Mouse (Mus musculus) E14TG2a.4 (cell line): ENCODE data around the gene Sv2a.
A peak's percentile ranks its signal among the peaks of the same experiment; 100 is the strongest.

Experiments
- H3K27me3 ChIP-seq: 2 replicates; pipeline ENCODE4 v1.6.1; 2014; ENCODE audit warnings: low read length, control low read depth; ENCODE audit not compliant: insufficient read depth
- H3K36me3 ChIP-seq: 2 replicates; pipeline ENCODE4 v1.6.1; 2014; ENCODE audit warnings: low read length, control low read depth; ENCODE audit not compliant: insufficient read depth
- H3K4me1 ChIP-seq: replicated peaks from 2 replicates; pipeline ENCODE4 v1.6.1; 2014; ENCODE audit warnings: low read depth, low read length, control low read depth
- H3K4me3 ChIP-seq: replicated peaks from 2 replicates; pipeline ENCODE4 v1.5.1; 2014; ENCODE audit warnings: mild to moderate bottlenecking, low read length
- H3K9me3 ChIP-seq: 2 replicates; pipeline ENCODE4 v1.6.1; 2014; ENCODE audit warnings: low read length, control low read depth
- CTCF ChIP-seq: conservative IDR thresholded peaks from 2 replicates; pipeline ENCODE4 v1.5.1; 2014; ENCODE audit warnings: low read length
- NANOG ChIP-seq: IDR thresholded peaks from 2 replicates; pipeline ENCODE4 v1.6.1; 2014; ENCODE audit warnings: borderline replicate concordance, low read length, mixed read lengths
- POU5F1 ChIP-seq: IDR thresholded peaks from 2 replicates; pipeline ENCODE4 v1.6.1; 2014; ENCODE audit warnings: low read length, borderline replicate concordance

The Sv2a gene

GRCm38 (mm10) chr3:96159820-96160219, 21.1 kb upstream of the Sv2a start:
- H3K4me1 ChIP-seq, result peaks cover 80% of the 10 kb centered on the region
- H3K4me3 ChIP-seq, result no peak overlapping the region
- H3K9me3 ChIP-seq, result no peaks in the 10 kb centered on the region
- peaks cover 34% of the 10 kb centered on the region for H3K27me3 ChIP-seq
- peaks cover 8% of the 10 kb centered on the region for H3K36me3 ChIP-seq
- TF ChIP-seq CTCF, result no peak
- TF ChIP-seq NANOG, result no peak
- TF ChIP-seq POU5F1, result no peak

- Histone ChIP-seq H3K4me1 (peaks cover 75% of the 10 kb centered on the region), H3K27me3 (peaks cover 36% of the 10 kb centered on the region), H3K9me3 (no peaks in the 10 kb centered on the region), H3K36me3 (0 out of 2 replicates have a peak, but pooled peaks cover 3% of the 10 kb centered on the region), H3K4me3 (peak overlapping the region; percentile 75)
- TF ChIP-seq CTCF (no peak), NANOG (no peak), POU5F1 (no peak)
Measured at GRCm38 (mm10) chr3:96160222-96160802, 20.6 kb upstream of the Sv2a start.

- no peak for TF ChIP-seq NANOG
- TF ChIP-seq CTCF, result no peak
- TF ChIP-seq POU5F1, result no peak
- no peaks in the 10 kb centered on the region for H3K9me3 ChIP-seq
- peak overlapping the region; percentile 75 for H3K4me3 ChIP-seq
- peaks cover 36% of the 10 kb centered on the region for H3K27me3 ChIP-seq
- peaks cover 69% of the 10 kb centered on the region for H3K4me1 ChIP-seq
- no peaks in the 10 kb centered on the region for H3K36me3 ChIP-seq
Measured at GRCm38 (mm10) chr3:96160803-96161516, 20.0 kb upstream of the Sv2a start.

DNA sequence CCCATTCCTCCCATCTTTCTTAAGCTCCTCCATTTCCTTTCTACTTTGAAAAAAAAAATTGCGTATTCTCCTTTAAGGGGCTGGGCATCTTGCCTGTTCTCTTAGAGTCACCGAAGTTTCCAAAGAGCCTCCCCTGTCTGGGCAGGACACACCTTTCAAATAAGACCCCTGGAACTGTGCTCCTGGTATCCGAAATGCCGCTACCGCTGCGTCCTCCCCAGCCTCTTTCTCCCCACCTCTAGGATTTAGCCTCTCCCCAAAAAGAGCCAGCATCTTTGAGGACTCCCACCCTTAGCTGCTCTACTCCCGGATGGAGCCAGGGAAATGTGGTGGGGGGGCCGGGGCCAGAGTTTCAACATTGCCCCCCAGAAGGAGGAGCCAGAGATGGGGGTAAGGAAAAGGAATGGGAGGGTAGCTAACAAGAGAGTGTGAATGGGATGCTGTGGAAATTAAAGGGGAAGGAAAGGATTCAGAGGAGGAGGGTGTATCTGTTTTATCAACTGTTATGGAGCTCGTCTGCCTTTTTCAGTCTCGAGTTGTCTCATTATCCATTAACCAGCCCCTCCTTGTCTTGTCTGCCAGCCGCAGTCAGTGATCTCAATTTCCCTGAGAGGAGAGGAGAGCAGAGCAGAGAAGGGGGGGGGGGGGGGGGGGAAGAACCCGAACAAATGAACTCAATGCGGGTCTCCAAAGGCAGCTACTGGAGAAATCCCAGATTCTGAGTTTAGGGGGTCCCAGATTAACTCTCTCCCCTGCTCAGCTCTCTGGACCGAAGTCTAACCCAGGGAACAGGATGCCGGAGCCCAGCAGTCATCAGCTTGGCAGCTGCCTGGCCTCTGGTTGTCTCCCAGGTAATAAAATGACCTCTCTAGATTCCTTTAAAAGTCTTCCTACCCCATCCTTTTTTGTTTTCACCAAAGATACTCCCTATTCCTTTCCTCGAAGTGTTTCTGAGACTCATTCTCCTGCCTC, 18.8 kb upstream of the Sv2a start, which contains the start of gene Mtmr11:
TSS of gene Mtmr11 (plus strand) at position 136 of the 972 bp plus-strand sequence.
- Histone ChIP-seq H3K27me3 (peaks cover 36% of the 10 kb centered on the region), H3K4me3 (peak within 1 kb of the TSS; percentile 75), H3K9me3 (no peaks in the 10 kb centered on the region), H3K36me3 (no peaks in the 10 kb centered on the region), H3K4me1 (peaks cover 58% of the 10 kb centered on the region)
- TF ChIP-seq NANOG (no peak), CTCF (no peak), POU5F1 (no peak)

DNA sequence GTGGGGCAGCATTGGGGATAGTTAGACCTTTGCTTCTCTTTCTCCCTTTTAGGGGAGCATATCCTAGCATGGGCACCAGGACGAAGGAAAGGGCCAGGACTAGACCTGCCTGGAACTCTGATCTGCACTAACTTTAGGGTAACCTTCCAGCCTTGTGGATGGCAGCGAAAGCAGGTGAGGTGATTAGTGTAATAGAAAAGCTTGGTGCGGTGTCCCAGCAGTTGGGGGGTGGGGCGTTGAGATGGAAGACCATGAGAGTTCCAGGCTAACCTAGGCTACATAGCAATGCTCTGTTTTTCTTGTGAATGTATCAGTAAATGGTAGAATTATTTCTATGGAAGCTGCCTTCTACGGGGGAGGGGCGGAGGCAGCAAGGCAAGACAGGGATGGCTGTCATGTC, 17.9 kb upstream of the Sv2a start:
- no peak overlapping the region for H3K4me3 ChIP-seq
- no peaks in the 10 kb centered on the region for H3K9me3 ChIP-seq
- TF ChIP-seq POU5F1 (no peak), CTCF (no peak), NANOG (no peak)
- no peaks in the 10 kb centered on the region for H3K36me3 ChIP-seq
- peaks cover 52% of the 10 kb centered on the region for H3K4me1 ChIP-seq
- peaks cover 36% of the 10 kb centered on the region for H3K27me3 ChIP-seq

DNA sequence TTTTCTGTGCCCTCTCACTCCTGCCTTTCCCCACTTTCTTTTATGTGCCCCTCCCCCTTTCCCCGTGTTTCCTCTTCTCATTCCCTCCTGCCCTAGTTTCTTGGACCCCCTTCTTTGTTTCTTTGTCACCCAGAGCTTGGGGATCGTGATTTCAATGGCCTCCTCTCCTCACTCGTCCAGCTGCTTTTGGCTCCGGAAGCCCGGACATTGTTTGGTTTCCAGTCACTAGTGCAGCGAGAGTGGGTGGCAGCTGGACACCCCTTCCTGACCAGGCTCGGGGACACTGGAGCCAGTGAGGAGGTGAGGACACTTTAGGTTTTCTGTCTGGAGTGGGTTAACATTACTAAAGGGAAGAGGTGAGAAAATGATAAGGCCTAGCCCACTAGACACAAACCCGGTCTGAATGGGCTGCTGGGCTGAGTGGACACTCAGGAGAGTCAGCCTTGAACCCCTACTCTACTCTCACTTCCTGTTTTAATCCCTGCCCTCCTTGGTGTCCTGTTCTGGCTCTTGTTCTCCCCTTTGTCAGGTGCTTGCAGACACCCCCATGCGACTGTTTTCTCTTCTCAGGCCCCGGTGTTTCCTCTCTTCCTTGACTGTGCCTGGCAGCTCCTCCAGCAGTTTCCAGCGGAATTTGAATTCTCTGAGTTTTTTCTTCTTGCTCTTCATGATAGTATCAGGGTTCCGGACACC, 12.3 kb upstream of the Sv2a start:
- Histone ChIP-seq H3K36me3 (peaks cover 22% of the 10 kb centered on the region), H3K4me3 (no peak overlapping the region), H3K9me3 (no peaks in the 10 kb centered on the region), H3K4me1 (peaks cover 36% of the 10 kb centered on the region), H3K27me3 (peaks cover 13% of the 10 kb centered on the region)
- TF ChIP-seq POU5F1 (no peak), CTCF (no peak), NANOG (no peak)

DNA sequence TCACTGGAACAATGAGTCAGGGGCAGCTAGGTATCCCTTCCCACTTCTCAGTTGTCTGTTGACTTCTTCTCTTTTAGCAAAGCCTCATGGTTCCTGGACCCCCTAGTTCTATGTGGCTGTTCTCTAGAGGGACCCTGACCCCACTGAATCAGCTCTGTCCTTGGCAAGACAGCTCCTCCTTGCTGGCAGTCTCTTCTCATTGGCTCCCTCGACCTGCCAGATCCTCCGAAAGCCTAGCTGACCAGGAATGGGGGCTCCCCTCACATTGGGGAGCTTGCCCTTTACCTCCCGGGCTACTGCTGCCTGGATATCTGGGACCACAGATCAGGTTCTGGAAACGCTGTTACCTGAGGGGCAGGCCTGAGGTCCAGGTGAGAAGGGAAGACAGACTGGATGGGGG, 10.7 kb upstream of the Sv2a start:
- TF ChIP-seq NANOG (no peak), POU5F1 (no peak), CTCF (no peak)
- Histone ChIP-seq H3K9me3 (no peaks in the 10 kb centered on the region), H3K36me3 (peaks cover 38% of the 10 kb centered on the region), H3K27me3 (no peaks in the 10 kb centered on the region), H3K4me3 (peak overlapping the region; percentile 99), H3K4me1 (peaks cover 52% of the 10 kb centered on the region)
